Mouse (Mus musculus): ENCODE data around the gene Gins1. TPM values are rescaled to one million over a fixed set of nuclear protein-coding genes. Genes with fewer than 3 reads are reported as not detected.
A peak's percentile ranks its signal among the peaks of the same experiment; 100 is the strongest.

The Gins1 gene
- polyA plus RNA-seq, 1 experiment from 2014 or later, result 34.8 TPM

DNA sequence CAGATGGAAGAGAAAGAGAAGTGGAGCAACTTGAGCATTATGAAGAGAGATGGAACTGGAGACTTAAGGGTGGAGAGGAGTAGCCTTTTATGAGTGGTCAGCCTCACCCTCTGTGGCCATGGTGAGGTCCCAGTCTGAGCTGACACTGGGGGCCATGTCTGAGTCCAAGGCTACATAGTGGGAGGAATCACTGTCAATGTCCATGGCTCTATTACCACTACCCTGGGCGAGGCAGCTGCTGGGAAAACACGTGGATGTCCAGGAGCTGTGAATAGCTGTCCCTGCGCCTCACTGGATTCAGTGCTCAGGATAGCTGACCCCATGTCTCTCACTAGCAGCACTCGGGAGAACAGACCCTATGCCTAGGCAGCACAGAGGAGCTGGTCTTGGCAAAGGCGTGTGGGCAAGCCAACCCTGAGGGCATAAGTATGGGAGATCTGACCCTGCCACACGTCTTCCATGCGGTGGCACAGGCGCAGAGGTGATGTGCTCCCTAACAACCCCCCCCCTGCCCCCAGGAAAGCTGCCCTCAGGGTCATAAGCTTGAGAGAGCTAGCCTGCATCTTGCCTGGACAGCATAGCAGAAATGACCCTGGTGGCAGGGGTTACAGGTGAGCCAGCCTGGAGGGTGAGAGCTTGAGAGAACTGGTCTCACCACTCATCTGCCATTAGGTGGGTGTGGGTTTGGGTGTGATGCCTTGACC lies 21.0 kb upstream of the Gins1 start:
- H3K27ac ChIP-seq (ENCODE audit: low read length), result no peak overlapping the region
- H3K4me3 ChIP-seq (ENCODE audit: low read length), result no peak overlapping the region
- no peak overlapping the region for H3K4me2 ChIP-seq (ENCODE audit: low read depth, low read length)
- 0 out of 2 replicates have a peak, but pooled peaks cover 2% of the 10 kb centered on the region for H3K4me1 ChIP-seq (replicated peaks; ENCODE audit: control insufficient read depth, insufficient read depth, low read length)
- no peak for ATAC-seq (ENCODE audit: low read depth)
- H3K36me3 ChIP-seq (ENCODE audit: control insufficient read depth, insufficient read depth, low read length), result no peaks in the 10 kb centered on the region
- H3K9ac ChIP-seq (ENCODE audit: low read length), result no peak overlapping the region
- WGBS, result 84% methylated on average over 8 of the region's 8 CpGs
- no peaks in the 10 kb centered on the region; the same call in 1 of the 2 replicates for H3K9me3 ChIP-seq (ENCODE audit: control insufficient read depth, low read length)
- H3K27me3 ChIP-seq (ENCODE audit: control insufficient read depth, insufficient read depth, low read depth, low read length), result no peaks in the 10 kb centered on the region

- no peak overlapping the region for H3K4me3 ChIP-seq (ENCODE audit: low read length)
- no peaks in the 10 kb centered on the region; the same call in 1 of the 2 replicates for H3K9me3 ChIP-seq (ENCODE audit: control insufficient read depth, low read length)
- no peak overlapping the region for H3K27ac ChIP-seq (ENCODE audit: low read length)
- H3K27me3 ChIP-seq (ENCODE audit: control insufficient read depth, insufficient read depth, low read depth, low read length), result no peaks in the 10 kb centered on the region
- 0 out of 2 replicates have a peak, but pooled peaks cover 2% of the 10 kb centered on the region for H3K4me1 ChIP-seq (replicated peaks; ENCODE audit: control insufficient read depth, insufficient read depth, low read length)
- no peak overlapping the region for H3K9ac ChIP-seq (ENCODE audit: low read length)
- 0 out of 2 replicates have a peak, but pooled peaks have one; percentile 24 for ATAC-seq (ENCODE audit: low read depth)
- no peaks in the 10 kb centered on the region for H3K36me3 ChIP-seq (ENCODE audit: control insufficient read depth, insufficient read depth, low read length)
- H3K4me2 ChIP-seq (ENCODE audit: low read depth, low read length), result no peak overlapping the region
- 67% methylated on average over 1 of the region's 1 CpGs for WGBS
Observed at GRCm38 (mm10) chr2:150884779-150885110, 20.5 kb upstream of the Gins1 start.

GRCm38 (mm10) chr2:150885814-150886213 lies 19.4 kb upstream of the Gins1 start:
- Histone ChIP-seq H3K9ac (ENCODE audit: low read length) (no peak overlapping the region), H3K4me2 (ENCODE audit: low read depth, low read length) (no peak overlapping the region), H3K27me3 (ENCODE audit: control insufficient read depth, insufficient read depth, low read depth, low read length) (no peaks in the 10 kb centered on the region), H3K4me1 (replicated peaks; ENCODE audit: control insufficient read depth, insufficient read depth, low read length) (0 out of 2 replicates have a peak, but pooled peaks cover 2% of the 10 kb centered on the region), H3K4me3 (ENCODE audit: low read length) (no peak overlapping the region), H3K9me3 (ENCODE audit: control insufficient read depth, low read length) (no peaks in the 10 kb centered on the region; the same call in 1 of the 2 replicates), H3K36me3 (ENCODE audit: control insufficient read depth, insufficient read depth, low read length) (no peaks in the 10 kb centered on the region), H3K27ac (ENCODE audit: low read length) (no peak overlapping the region)
- peak; percentile 88 for ATAC-seq (ENCODE audit: low read depth)
- WGBS, result 50% methylated on average over 1 of the region's 1 CpGs

- Histone ChIP-seq H3K27ac (ENCODE audit: low read length) (no peak overlapping the region), H3K4me3 (ENCODE audit: low read length) (no peak overlapping the region), H3K27me3 (ENCODE audit: control insufficient read depth, insufficient read depth, low read depth, low read length) (no peaks in the 10 kb centered on the region), H3K9ac (ENCODE audit: low read length) (no peak overlapping the region), H3K4me2 (ENCODE audit: low read depth, low read length) (no peak overlapping the region), H3K36me3 (ENCODE audit: control insufficient read depth, insufficient read depth, low read length) (no peaks in the 10 kb centered on the region), H3K9me3 (ENCODE audit: control insufficient read depth, low read length) (no peaks in the 10 kb centered on the region; the same call in 1 of the 2 replicates), H3K4me1 (replicated peaks; ENCODE audit: control insufficient read depth, insufficient read depth, low read length) (0 out of 2 replicates have a peak, but pooled peaks cover 2% of the 10 kb centered on the region)
- no peak for ATAC-seq (ENCODE audit: low read depth)
Observed at GRCm38 (mm10) chr2:150886315-150886714, 18.9 kb upstream of the Gins1 start.

GRCm38 (mm10) chr2:150887370-150887769 lies 17.8 kb upstream of the Gins1 start:
- 36% methylated on average over 2 of the region's 2 CpGs for WGBS
- Histone ChIP-seq H3K27me3 (ENCODE audit: control insufficient read depth, insufficient read depth, low read depth, low read length) (no peaks in the 10 kb centered on the region), H3K27ac (ENCODE audit: low read length) (no peak overlapping the region), H3K4me1 (replicated peaks; ENCODE audit: control insufficient read depth, insufficient read depth, low read length) (0 out of 2 replicates have a peak, but pooled peaks cover 2% of the 10 kb centered on the region), H3K4me3 (ENCODE audit: low read length) (no peak overlapping the region), H3K9ac (ENCODE audit: low read length) (no peak overlapping the region), H3K36me3 (ENCODE audit: control insufficient read depth, insufficient read depth, low read length) (no peaks in the 10 kb centered on the region), H3K4me2 (ENCODE audit: low read depth, low read length) (no peak overlapping the region), H3K9me3 (ENCODE audit: control insufficient read depth, low read length) (no peaks in the 10 kb centered on the region; the same call in 1 of the 2 replicates)
- no peak for ATAC-seq (ENCODE audit: low read depth)

- ATAC-seq (ENCODE audit: low read depth), result no peak
- WGBS, result 85% methylated on average over 2 of the region's 2 CpGs
- H3K9ac ChIP-seq (ENCODE audit: low read length), result no peak overlapping the region
- H3K36me3 ChIP-seq (ENCODE audit: control insufficient read depth, insufficient read depth, low read length), result no peaks in the 10 kb centered on the region
- no peak overlapping the region for H3K4me2 ChIP-seq (ENCODE audit: low read depth, low read length)
- no peaks in the 10 kb centered on the region for H3K9me3 ChIP-seq (ENCODE audit: control insufficient read depth, low read length)
- H3K4me3 ChIP-seq (ENCODE audit: low read length), result no peak overlapping the region
- H3K27ac ChIP-seq (ENCODE audit: low read length), result no peak overlapping the region
- no peaks in the 10 kb centered on the region for H3K4me1 ChIP-seq (replicated peaks; ENCODE audit: control insufficient read depth, insufficient read depth, low read length)
- H3K27me3 ChIP-seq (ENCODE audit: control insufficient read depth, insufficient read depth, low read depth, low read length), result no peaks in the 10 kb centered on the region
Observed at GRCm38 (mm10) chr2:150894617-150895267, 10.5 kb upstream of the Gins1 start.

GRCm38 (mm10) chr2:150895691-150896252 lies 9.4 kb upstream of the Gins1 start:
- H3K9me3 ChIP-seq (ENCODE audit: control insufficient read depth, low read length), result no peaks in the 10 kb centered on the region
- H3K4me3 ChIP-seq (ENCODE audit: low read length), result no peak overlapping the region
- ATAC-seq (ENCODE audit: low read depth), result no peak
- H3K9ac ChIP-seq (ENCODE audit: low read length), result no peak overlapping the region
- no peaks in the 10 kb centered on the region for H3K27me3 ChIP-seq (ENCODE audit: control insufficient read depth, insufficient read depth, low read depth, low read length)
- no peak overlapping the region for H3K4me2 ChIP-seq (ENCODE audit: low read depth, low read length)
- H3K36me3 ChIP-seq (ENCODE audit: control insufficient read depth, insufficient read depth, low read length), result no peaks in the 10 kb centered on the region; the same call in 1 of the 2 replicates
- no peaks in the 10 kb centered on the region for H3K4me1 ChIP-seq (replicated peaks; ENCODE audit: control insufficient read depth, insufficient read depth, low read length)
- 69% methylated on average over 7 of the region's 7 CpGs for WGBS
- no peak overlapping the region for H3K27ac ChIP-seq (ENCODE audit: low read length)

GRCm38 (mm10) chr2:150900341-150900740 lies 4.9 kb upstream of the Gins1 start:
- no peak for ATAC-seq (ENCODE audit: low read depth)
- no peaks in the 10 kb centered on the region; the same call in 1 of the 2 replicates for H3K36me3 ChIP-seq (ENCODE audit: control insufficient read depth, insufficient read depth, low read length)
- H3K27me3 ChIP-seq (ENCODE audit: control insufficient read depth, insufficient read depth, low read depth, low read length), result no peaks in the 10 kb centered on the region
- WGBS, result 84% methylated on average over 6 of the region's 6 CpGs
- H3K4me2 ChIP-seq (ENCODE audit: low read depth, low read length), result no peak overlapping the region
- no peak overlapping the region for H3K27ac ChIP-seq (ENCODE audit: low read length)
- H3K9me3 ChIP-seq (ENCODE audit: control insufficient read depth, low read length), result no peaks in the 10 kb centered on the region
- H3K9ac ChIP-seq (ENCODE audit: low read length), result no peak overlapping the region
- peaks cover 9% of the 10 kb centered on the region for H3K4me1 ChIP-seq (replicated peaks; ENCODE audit: control insufficient read depth, insufficient read depth, low read length)
- H3K4me3 ChIP-seq (ENCODE audit: low read length), result no peak overlapping the region

DNA sequence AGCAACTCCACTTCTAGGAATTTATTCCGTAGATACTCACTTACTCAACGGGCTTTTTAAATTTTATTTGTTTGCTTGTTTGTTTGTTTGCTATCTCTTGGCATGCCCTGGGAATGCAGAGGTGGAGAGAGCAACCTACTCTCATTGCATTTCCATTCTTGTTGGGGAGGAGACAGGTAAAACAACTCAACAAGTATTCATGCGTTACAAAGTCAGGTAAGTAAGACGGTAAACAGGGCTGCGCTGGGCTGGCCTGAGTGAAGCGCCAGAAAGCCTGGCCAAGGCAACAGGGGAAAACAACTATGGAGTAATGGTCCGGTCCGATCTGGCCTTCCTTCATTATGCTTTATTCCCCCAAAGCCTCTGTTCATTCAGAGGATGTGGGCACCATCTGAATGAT lies 2.9 kb upstream of the Gins1 start:
- Histone ChIP-seq H3K9ac (ENCODE audit: low read length) (no peak overlapping the region), H3K4me2 (ENCODE audit: low read depth, low read length) (no peak overlapping the region), H3K4me1 (replicated peaks; ENCODE audit: control insufficient read depth, insufficient read depth, low read length) (peaks cover 9% of the 10 kb centered on the region), H3K27ac (ENCODE audit: low read length) (no peak overlapping the region), H3K4me3 (ENCODE audit: low read length) (no peak overlapping the region), H3K36me3 (ENCODE audit: control insufficient read depth, insufficient read depth, low read length) (no peaks in the 10 kb centered on the region; the same call in 1 of the 2 replicates), H3K9me3 (ENCODE audit: control insufficient read depth, low read length) (no peaks in the 10 kb centered on the region), H3K27me3 (ENCODE audit: control insufficient read depth, insufficient read depth, low read depth, low read length) (no peaks in the 10 kb centered on the region)
- no peak for ATAC-seq (ENCODE audit: low read depth)
- WGBS, result 84% methylated on average over 8 of the region's 8 CpGs
